Mouse (Mus musculus) intestine, embryonic 15.5 days (tissue): ENCODE measurements around the gene Unc5c. TPM values are rescaled to one million over a fixed set of nuclear protein-coding genes. Genes with fewer than 3 reads are reported as not detected.

ENCODE experiments used
- ATAC-seq: fragments of 200-750 bp; cut with Nextera tagmentation; 2 replicates; pipeline ENCODE4 v1.8.0; 2017; ENCODE audit warnings: moderate TSS enrichment, moderate library complexity
- H3K27ac ChIP-seq: fragments of 300-500 bp; sonication (generic); 2 replicates; pipeline ENCODE4 v1.5.1; 2015; ENCODE audit warnings: mild to moderate bottlenecking, inconsistent platforms
- H3K27me3 ChIP-seq: fragments of 300-500 bp; sonication (generic); replicated peaks from 2 replicates; pipeline ENCODE4 v1.6.1; 2015; ENCODE audit warnings: inconsistent platforms
- H3K36me3 ChIP-seq: fragments of 300-500 bp; sonication (generic); 2 replicates; pipeline ENCODE4 v1.6.1; 2015; ENCODE audit warnings: inconsistent platforms
- H3K4me1 ChIP-seq: fragments of 300-500 bp; sonication (generic); replicated peaks from 2 replicates; pipeline ENCODE4 v1.6.1; 2015; ENCODE audit warnings: inconsistent platforms
- H3K4me2 ChIP-seq: fragments of 300-500 bp; sonication (generic); replicated peaks from 2 replicates; pipeline ENCODE4 v1.6.1; 2015; ENCODE audit warnings: mild to moderate bottlenecking, inconsistent platforms
- H3K4me3 ChIP-seq: fragments of 300-500 bp; sonication (generic); replicated peaks from 2 replicates; pipeline ENCODE4 v1.5.1; 2015; ENCODE audit warnings: inconsistent platforms
- H3K9ac ChIP-seq: fragments of 300-500 bp; sonication (generic); 2 replicates; pipeline ENCODE4 v1.6.1; 2015; ENCODE audit warnings: inconsistent platforms
- H3K9me3 ChIP-seq: fragments of 300-500 bp; sonication (generic); 2 replicates; pipeline ENCODE4 v1.6.1; 2016; ENCODE audit warnings: inconsistent platforms
- WGBS: fragments of 180-500 bp; shearing (Covaris S2); methylation state at CpG from one replicate; pipeline ENCODE4 v1.1.7; 2015; 5-methylcytosine and 5-hydroxymethylcytosine counted together
- polyA plus RNA-seq: library from polyadenylated mRNA; unstranded; fragments of >200 nt; fragmentation: Nextera tagmentation; extraction: Ambion mirVana; gene quantifications from 2 replicates; pipeline ENCODE4 v1.2.1, GENCODE M21; 2015

The Unc5c gene
- polyA plus RNA-seq, 1 experiment from 2014 or later = 8.9 TPM

- Histone ChIP-seq H3K9me3 (no peaks in the 10 kb centered on the region), H3K4me2 (no peak overlapping the region), H3K36me3 (no peaks in the 10 kb centered on the region), H3K27ac (no peak overlapping the region), H3K4me3 (no peak overlapping the region), H3K9ac (no peak overlapping the region), H3K4me1 (no peaks in the 10 kb centered on the region), H3K27me3 (no peaks in the 10 kb centered on the region)
- no peak for ATAC-seq
Measured at GRCm38 (mm10) chr3:141528751-141529150, 63.7 kb downstream of the Unc5c start.

- H3K9ac ChIP-seq = no peak overlapping the region
- no peaks in the 10 kb centered on the region for H3K9me3 ChIP-seq
- H3K27me3 ChIP-seq = no peaks in the 10 kb centered on the region
- no peaks in the 10 kb centered on the region for H3K36me3 ChIP-seq
- ATAC-seq = no peak
- H3K4me1 ChIP-seq = no peaks in the 10 kb centered on the region
- H3K27ac ChIP-seq = no peak overlapping the region
- no peak overlapping the region for H3K4me3 ChIP-seq
- H3K4me2 ChIP-seq = no peak overlapping the region
Measured at GRCm38 (mm10) chr3:141529599-141529998, 64.6 kb downstream of the Unc5c start.

DNA sequence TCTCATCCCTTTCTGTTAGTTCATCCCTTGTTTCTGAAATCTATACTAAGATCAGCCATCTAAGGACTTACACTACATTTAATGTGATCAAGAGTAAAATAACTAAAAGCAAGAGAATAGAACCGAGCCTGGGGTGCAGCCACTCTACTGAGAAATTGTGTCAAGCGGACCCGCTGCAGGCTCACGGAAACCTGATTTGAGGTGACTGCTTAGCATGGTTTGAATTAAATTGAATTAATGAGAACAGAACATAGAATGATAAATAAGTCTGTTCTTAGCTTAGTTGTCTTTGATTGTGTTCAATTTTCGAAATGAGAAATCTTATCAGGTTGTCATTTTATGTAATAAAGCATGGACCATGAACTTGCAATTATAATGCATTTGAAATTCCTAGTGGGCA is 68.8 kb downstream of the Unc5c start:
- Histone ChIP-seq H3K4me3 (no peak overlapping the region), H3K4me2 (no peak overlapping the region), H3K27ac (no peak overlapping the region), H3K4me1 (no peaks in the 10 kb centered on the region), H3K36me3 (no peaks in the 10 kb centered on the region), H3K9ac (no peak overlapping the region), H3K9me3 (no peaks in the 10 kb centered on the region), H3K27me3 (no peaks in the 10 kb centered on the region)
- 87% methylated on average over 5 of the region's 5 CpGs for WGBS
- ATAC-seq = no peak

DNA sequence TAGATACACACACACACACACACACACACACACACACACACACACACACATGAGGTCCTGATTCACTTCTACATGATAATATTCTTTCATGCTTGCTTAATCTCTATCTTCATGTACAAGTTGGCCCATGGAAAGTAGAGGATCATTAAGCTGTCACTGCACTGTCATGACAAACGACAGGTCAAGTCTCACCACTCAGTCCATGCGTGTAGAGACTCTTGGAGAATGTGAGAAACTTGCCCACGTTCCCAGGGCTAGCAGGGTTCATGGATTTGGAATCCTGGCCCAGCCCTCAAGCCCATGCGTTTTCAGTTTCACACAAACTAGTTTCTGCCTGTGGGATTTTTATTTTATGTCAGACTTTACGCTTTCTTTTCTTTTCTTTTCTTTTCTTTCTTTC is 71.8 kb downstream of the Unc5c start:
- no peaks in the 10 kb centered on the region for H3K36me3 ChIP-seq
- no peak overlapping the region for H3K27ac ChIP-seq
- H3K27me3 ChIP-seq = no peaks in the 10 kb centered on the region
- H3K9me3 ChIP-seq = no peaks in the 10 kb centered on the region
- WGBS = 64% methylated on average over 5 of the region's 5 CpGs
- H3K9ac ChIP-seq = no peak overlapping the region
- H3K4me1 ChIP-seq = no peaks in the 10 kb centered on the region
- no peak overlapping the region for H3K4me2 ChIP-seq
- no peak overlapping the region for H3K4me3 ChIP-seq
- no peak for ATAC-seq

- Histone ChIP-seq H3K27ac (no peak overlapping the region), H3K27me3 (no peaks in the 10 kb centered on the region), H3K4me3 (no peak overlapping the region), H3K36me3 (no peaks in the 10 kb centered on the region), H3K4me2 (no peak overlapping the region), H3K4me1 (no peaks in the 10 kb centered on the region), H3K9me3 (no peaks in the 10 kb centered on the region), H3K9ac (no peak overlapping the region)
- ATAC-seq = no peak
- 71% methylated on average over 1 of the region's 1 CpGs for WGBS
Measured at GRCm38 (mm10) chr3:141538120-141538519, 73.1 kb downstream of the Unc5c start.

- H3K27ac ChIP-seq = no peak overlapping the region
- 86% methylated on average over 7 of the region's 7 CpGs for WGBS
- no peak overlapping the region for H3K9ac ChIP-seq
- H3K4me1 ChIP-seq = no peaks in the 10 kb centered on the region
- no peak overlapping the region for H3K4me3 ChIP-seq
- no peak overlapping the region for H3K4me2 ChIP-seq
- no peaks in the 10 kb centered on the region for H3K27me3 ChIP-seq
- H3K36me3 ChIP-seq = no peaks in the 10 kb centered on the region
- no peaks in the 10 kb centered on the region for H3K9me3 ChIP-seq
- no peak for ATAC-seq
Measured at GRCm38 (mm10) chr3:141540749-141541148, 75.7 kb downstream of the Unc5c start.

- H3K4me2 ChIP-seq = no peak overlapping the region
- H3K4me1 ChIP-seq = no peaks in the 10 kb centered on the region
- H3K9ac ChIP-seq = no peak overlapping the region
- H3K27ac ChIP-seq = no peak overlapping the region
- no peak for ATAC-seq
- H3K36me3 ChIP-seq = no peaks in the 10 kb centered on the region
- 25% methylated on average over 5 of the region's 5 CpGs for WGBS
- no peaks in the 10 kb centered on the region for H3K27me3 ChIP-seq
- no peak overlapping the region for H3K4me3 ChIP-seq
- H3K9me3 ChIP-seq = no peaks in the 10 kb centered on the region
Measured at GRCm38 (mm10) chr3:141547341-141547814, 82.4 kb downstream of the Unc5c start.

DNA sequence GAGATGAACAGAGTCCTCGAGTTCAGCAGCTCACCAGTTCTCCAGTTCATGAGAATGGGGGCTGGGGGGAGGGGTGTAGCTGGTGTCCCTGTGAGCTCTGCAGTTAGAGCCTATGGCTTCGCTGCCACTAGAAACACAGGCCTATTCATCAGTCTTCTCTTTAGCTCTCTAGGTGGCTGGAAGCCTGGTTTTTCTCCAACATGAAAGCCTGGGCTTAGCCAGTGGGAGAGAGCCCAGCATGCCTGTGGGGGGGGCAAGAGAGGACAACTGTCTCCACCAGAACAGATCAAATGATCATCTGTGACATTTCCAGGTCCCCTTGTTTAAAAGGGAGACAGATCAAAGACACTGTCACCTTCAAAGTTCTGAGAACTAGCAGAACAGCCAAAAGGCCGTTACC is 84.6 kb downstream of the Unc5c start:
- no peak for ATAC-seq
- no peak overlapping the region for H3K27ac ChIP-seq
- H3K27me3 ChIP-seq = no peaks in the 10 kb centered on the region
- H3K9ac ChIP-seq = no peak overlapping the region
- no peak overlapping the region for H3K4me3 ChIP-seq
- no peaks in the 10 kb centered on the region for H3K9me3 ChIP-seq
- 43% methylated on average over 3 of the region's 3 CpGs for WGBS
- H3K4me2 ChIP-seq = no peak overlapping the region
- H3K4me1 ChIP-seq = no peaks in the 10 kb centered on the region
- no peaks in the 10 kb centered on the region for H3K36me3 ChIP-seq

DNA sequence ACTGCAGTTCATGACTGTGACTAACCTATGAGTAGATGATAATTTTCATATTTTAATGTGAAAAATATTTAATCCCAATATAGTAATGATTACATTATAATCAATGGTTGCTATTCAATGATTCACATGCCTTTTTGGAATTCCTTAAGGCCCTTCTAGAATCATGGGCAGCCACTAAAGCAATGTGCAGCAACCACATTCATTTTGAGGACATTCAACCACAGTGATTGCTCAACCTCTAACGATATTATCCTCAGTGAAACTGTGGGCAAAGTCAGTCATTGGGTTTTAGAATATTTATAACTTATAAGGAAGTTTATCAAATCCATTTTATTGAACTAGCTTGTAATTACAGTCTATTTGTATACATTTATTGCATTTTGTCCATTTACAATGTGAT is 87.9 kb downstream of the Unc5c start:
- Histone ChIP-seq H3K36me3 (no peaks in the 10 kb centered on the region), H3K27me3 (no peaks in the 10 kb centered on the region), H3K9me3 (no peaks in the 10 kb centered on the region), H3K9ac (no peak overlapping the region), H3K4me1 (no peaks in the 10 kb centered on the region), H3K27ac (no peak overlapping the region), H3K4me2 (no peak overlapping the region), H3K4me3 (no peak overlapping the region)
- WGBS = 73% methylated on average over 1 of the region's 1 CpGs
- ATAC-seq = no peak

DNA sequence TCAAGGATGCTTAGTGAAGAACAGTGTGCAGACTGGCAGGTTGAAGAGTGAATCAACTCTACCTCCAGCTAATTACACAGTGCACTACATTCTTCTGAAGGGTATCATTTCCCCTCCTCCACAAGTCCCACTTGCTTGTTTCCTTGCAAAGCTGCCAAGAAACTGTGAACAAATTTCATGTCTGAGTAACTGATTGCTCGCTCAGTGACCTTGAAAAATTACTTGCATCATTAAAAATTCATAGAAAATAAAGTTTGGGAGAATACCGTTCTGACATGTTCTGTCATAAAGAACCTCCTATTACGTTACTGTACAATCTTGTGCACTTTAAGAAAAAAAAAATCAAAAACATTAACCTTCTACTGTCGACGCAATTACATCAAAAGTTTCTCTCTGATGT is 92.1 kb downstream of the Unc5c start:
- no peak for ATAC-seq
- 83% methylated on average over 5 of the region's 5 CpGs for WGBS
- Histone ChIP-seq H3K4me2 (no peak overlapping the region), H3K27me3 (no peaks in the 10 kb centered on the region), H3K36me3 (no peaks in the 10 kb centered on the region), H3K9ac (no peak overlapping the region), H3K9me3 (no peaks in the 10 kb centered on the region), H3K4me3 (no peak overlapping the region), H3K4me1 (no peaks in the 10 kb centered on the region), H3K27ac (no peak overlapping the region)

- 75% methylated on average over 6 of the region's 6 CpGs for WGBS
- no peaks in the 10 kb centered on the region for H3K27me3 ChIP-seq
Measured at GRCm38 (mm10) chr3:141575076-141575688, 110.2 kb downstream of the Unc5c start.

DNA sequence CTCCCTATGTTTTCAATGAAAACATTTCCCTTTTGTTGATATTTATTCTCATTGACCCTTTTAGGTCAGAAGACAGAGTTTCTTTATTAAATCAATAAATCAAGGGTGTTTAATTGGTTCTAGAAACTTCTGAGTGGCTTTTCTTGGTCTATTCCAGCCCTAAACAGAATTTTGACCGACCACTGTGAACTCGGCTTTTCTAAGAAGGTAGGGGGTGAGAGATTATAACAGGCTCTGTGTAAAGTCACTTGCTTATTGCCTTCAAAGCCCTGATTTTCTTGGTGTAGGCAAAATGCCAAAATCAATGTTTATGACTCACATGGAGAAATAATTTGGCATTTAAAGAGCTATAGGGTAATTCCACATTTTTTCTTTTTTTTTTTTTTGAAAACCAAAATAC is 112.4 kb downstream of the Unc5c start:
- 54% methylated on average over 2 of the region's 2 CpGs for WGBS
- no peak overlapping the region for H3K4me2 ChIP-seq
- H3K4me1 ChIP-seq = no peaks in the 10 kb centered on the region; the same call in 1 of the 2 replicates
- H3K4me3 ChIP-seq = no peak overlapping the region
- H3K27me3 ChIP-seq = no peaks in the 10 kb centered on the region
- no peak overlapping the region for H3K9ac ChIP-seq
- no peaks in the 10 kb centered on the region for H3K36me3 ChIP-seq
- ATAC-seq = no peak
- no peaks in the 10 kb centered on the region for H3K9me3 ChIP-seq
- no peak overlapping the region for H3K27ac ChIP-seq

More at GRCm38 (mm10) chr3:141575076-141575688, 110.2 kb downstream of the Unc5c start:
- H3K9me3 ChIP-seq = no peaks in the 10 kb centered on the region
- no peaks in the 10 kb centered on the region for H3K36me3 ChIP-seq
- H3K9ac ChIP-seq = no peak overlapping the region
- no peak overlapping the region for H3K4me2 ChIP-seq
- no peak overlapping the region for H3K4me3 ChIP-seq
- no peak for ATAC-seq
- H3K4me1 ChIP-seq = no peaks in the 10 kb centered on the region
- H3K27ac ChIP-seq = no peak overlapping the region

- Histone ChIP-seq H3K4me2 (no peak overlapping the region), H3K4me3 (no peak overlapping the region), H3K27me3 (no peaks in the 10 kb centered on the region), H3K27ac (no peak overlapping the region), H3K9ac (no peak overlapping the region), H3K4me1 (no peaks in the 10 kb centered on the region; the same call in 1 of the 2 replicates), H3K9me3 (no peaks in the 10 kb centered on the region), H3K36me3 (no peaks in the 10 kb centered on the region)
- ATAC-seq = no peak
Measured at GRCm38 (mm10) chr3:141581190-141581891, 116.3 kb downstream of the Unc5c start.
